Mouse (Mus musculus) lung, adult 2 months (tissue): ENCODE results near the gene Ntm. TPM values are rescaled to one million over a fixed set of nuclear protein-coding genes. Genes with fewer than 3 reads are reported as not detected.

Experiments used
- DNase-seq: peaks from one replicate; pipeline ENCODE4 v3.0.0; 2022
- H3K4me1 ChIP-seq: fragments of 200-500 bp; 2 replicates; pipeline ENCODE4 v1.6.1; 2011; ENCODE audit warnings: low read length; ENCODE audit not compliant: control insufficient read depth, insufficient read depth
- H3K4me3 ChIP-seq: fragments of 200-500 bp; replicated peaks from 2 replicates; pipeline ENCODE3; 2011; ENCODE audit warnings: low read depth, mild to moderate bottlenecking, control low read depth, low read length; ENCODE audit errors: extremely low read depth
- CTCF ChIP-seq: fragments of 200-500 bp; IDR thresholded peaks from 2 replicates; pipeline ENCODE4 v1.5.1; 2011; ENCODE audit warnings: mild to moderate bottlenecking, low read length, control low read depth; ENCODE audit not compliant: insufficient read depth
- POLR2A ChIP-seq: fragments of 200-500 bp; IDR thresholded peaks from 2 replicates; pipeline ENCODE4 v1.6.1; 2011; ENCODE audit warnings: low read depth, mild to moderate bottlenecking, control low read depth, low read length, borderline replicate concordance; ENCODE audit errors: extremely low read depth
- WGBS: fragments of 180-500 bp; shearing (Covaris S2); methylation state at CpG from one replicate; pipeline ENCODE4 v1.1.7; 2018; 5-methylcytosine and 5-hydroxymethylcytosine counted together
- polyA plus RNA-seq: library from polyadenylated mRNA; depleted of rRNA; stranded (reverse); fragments of >200 nt; gene quantifications from 2 replicates; pipeline ENCODE4 v1.2.3, GENCODE M21; 2012

Ntm gene
- polyA plus RNA-seq, 1 experiment, result 1.1 TPM

DNA sequence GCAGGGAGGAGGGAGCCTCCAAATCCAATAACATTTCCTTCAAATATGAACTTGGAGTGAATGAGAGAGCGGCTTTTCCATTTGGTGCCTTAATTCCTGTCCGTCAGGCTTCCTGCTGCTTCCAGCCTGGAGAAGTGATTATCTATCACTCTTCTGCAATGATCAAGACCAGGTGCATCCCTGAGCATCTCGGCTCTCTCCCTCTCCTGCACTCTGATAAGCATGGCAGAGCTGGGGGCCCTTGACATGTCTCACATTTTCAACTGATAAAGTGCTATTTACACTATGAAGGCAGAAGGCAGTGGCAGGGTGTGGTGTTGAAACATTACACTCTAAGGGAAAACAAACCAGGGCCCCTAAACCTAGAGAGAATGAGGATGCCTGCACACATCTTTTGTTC lies 695.3 kb downstream of the Ntm start:
- no peaks in the 10 kb centered on the region for H3K4me1 ChIP-seq
- 57% methylated on average over 3 of the region's 3 CpGs for WGBS
- no peak for DNase-seq
- no peak for TF ChIP-seq CTCF
- TF ChIP-seq POLR2A, result no peak
- H3K4me3 ChIP-seq, result no peak overlapping the region

DNA sequence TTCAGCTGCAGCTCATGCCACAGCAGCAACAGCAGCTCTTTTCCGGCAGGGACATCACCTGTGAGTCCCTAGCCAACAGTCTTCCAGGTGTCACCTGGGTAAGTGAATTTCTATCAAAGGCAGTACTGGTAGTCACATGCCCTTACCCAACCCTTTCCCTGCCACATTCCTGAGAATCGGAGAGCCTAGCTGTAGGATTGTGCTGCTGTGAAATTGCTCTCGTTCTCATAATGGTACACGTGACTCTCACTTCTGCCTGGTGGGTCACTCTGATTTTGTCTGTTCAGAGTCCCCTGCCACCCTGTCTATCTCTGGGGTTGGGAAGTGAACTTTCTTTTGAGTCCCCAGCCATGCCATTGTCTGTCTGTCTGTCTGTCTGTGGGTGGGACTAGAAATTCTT lies 697.8 kb downstream of the Ntm start:
- no peak for TF ChIP-seq POLR2A
- TF ChIP-seq CTCF, result no peak
- 51% methylated on average over 4 of the region's 4 CpGs for WGBS
- Histone ChIP-seq H3K4me3 (no peak overlapping the region), H3K4me1 (no peaks in the 10 kb centered on the region)
- DNase-seq, result no peak

DNA sequence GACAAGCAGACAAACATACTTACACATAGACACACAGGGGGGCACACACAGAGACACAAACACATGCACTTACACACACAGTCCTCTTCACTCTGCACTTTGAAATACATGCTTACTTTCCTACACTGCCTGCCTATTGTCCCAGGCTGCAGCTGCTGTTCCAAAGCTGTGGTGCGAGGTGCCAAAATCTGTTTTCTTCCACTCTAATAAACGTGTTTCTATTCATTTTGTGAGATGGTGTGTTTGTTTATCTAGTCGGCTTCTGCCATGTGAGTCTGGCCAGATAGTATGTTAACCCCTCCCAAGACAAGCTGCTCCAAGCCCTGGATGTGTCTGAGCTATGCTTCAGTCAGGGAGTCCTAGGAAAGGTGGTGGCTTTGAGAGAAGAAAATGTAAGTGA lies 700.1 kb downstream of the Ntm start:
- no peak for TF ChIP-seq CTCF
- no peak for TF ChIP-seq POLR2A
- H3K4me1 ChIP-seq, result no peaks in the 10 kb centered on the region
- WGBS, result 37% methylated on average over 3 of the region's 3 CpGs
- no peak overlapping the region for H3K4me3 ChIP-seq
- DNase-seq, result no peak

DNA sequence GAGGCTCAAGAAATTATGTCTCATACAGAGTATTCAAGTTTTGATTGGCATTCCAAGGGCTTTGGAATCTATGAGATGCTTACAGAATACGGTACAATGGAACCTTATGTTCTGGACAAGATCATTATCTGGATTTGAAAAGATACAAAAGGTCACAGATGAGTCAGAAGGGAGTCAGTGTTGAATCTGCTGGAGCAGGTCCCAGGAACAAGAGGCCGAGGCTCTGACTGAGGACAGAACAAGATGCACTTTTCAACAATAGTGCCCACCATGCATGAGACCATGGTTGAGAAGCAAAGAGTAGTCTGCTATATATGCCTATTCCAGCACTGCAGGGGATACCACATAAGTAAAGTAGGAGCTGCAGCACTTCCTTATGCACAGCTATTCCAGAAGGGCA lies 710.1 kb downstream of the Ntm start:
- 66% methylated on average over 2 of the region's 2 CpGs for WGBS
- Histone ChIP-seq H3K4me3 (no peak overlapping the region), H3K4me1 (no peaks in the 10 kb centered on the region)
- TF ChIP-seq POLR2A, result no peak
- no peak for TF ChIP-seq CTCF
- no peak for DNase-seq

DNA sequence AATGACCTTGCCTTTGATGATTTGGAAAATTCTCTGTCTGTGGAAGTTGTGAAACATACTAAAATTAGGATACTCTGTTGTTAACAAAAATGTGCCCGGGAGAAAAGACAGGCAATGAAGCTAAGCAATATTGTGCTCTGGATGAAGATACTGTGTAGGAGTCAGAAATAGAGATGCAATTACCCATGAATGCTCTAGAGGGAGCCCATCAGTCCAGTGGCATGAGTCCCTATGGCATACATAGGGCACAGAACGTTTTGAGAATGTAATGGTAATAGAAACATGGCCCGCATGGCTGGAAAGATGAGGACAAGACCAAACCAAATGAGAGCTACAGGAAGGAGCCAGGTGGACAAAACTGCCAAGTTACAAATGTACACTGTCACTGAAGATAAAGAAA lies 712.1 kb downstream of the Ntm start:
- Histone ChIP-seq H3K4me1 (no peaks in the 10 kb centered on the region), H3K4me3 (no peak overlapping the region)
- no peak for DNase-seq
- TF ChIP-seq POLR2A, result no peak
- peak; percentile 14; the same call in 1 of the 2 replicates for TF ChIP-seq CTCF
- WGBS, result 64% methylated on average over 3 of the region's 3 CpGs

DNA sequence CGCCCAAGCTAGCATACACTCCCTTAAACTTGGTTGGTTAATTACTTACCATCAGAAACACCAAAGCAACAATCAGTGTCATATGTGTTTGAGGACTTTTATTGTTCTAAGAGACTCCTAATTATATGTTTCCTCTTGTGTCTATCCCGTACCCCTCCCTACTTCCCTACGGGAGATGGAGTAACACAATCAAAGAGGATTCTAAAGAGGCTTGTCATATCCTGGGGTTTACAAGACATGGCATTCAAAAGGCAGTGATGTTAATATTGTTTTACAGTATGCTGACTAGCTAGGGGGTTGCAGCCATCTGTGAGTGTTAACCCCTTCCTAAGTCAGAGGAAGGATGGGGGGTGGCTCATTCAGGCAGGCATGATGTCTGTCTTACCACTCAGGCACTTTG lies 715.1 kb downstream of the Ntm start:
- WGBS, result 52% methylated on average over 3 of the region's 3 CpGs
- TF ChIP-seq CTCF (no peak), POLR2A (no peak)
- H3K4me3 ChIP-seq, result no peak overlapping the region

DNA sequence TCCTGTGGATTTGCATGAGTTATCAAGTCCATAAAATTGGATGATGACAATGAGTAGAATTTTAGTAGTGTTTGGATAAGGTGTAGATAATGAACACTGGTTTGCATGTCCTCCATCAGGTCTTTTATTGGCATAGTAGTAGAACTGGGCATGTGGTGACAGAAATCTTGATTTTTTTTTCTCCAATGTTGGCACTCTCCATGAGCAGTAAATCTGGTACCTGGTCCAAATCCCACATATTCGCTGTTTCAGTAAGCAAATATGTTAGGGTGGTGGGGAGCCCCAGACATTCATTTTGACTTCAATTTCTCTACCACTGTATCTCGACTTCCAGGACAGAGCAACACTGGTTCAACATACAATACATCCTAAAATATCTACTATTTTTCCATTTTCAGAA lies 718.9 kb downstream of the Ntm start:
- WGBS, result 77% methylated on average over 2 of the region's 2 CpGs
- H3K4me3 ChIP-seq, result no peak overlapping the region
- TF ChIP-seq POLR2A (no peak), CTCF (no peak)
- H3K4me1 ChIP-seq, result no peaks in the 10 kb centered on the region
- no peak for DNase-seq

More for the DNA sequence above, 715.1 kb downstream of the Ntm start:
- H3K4me1 ChIP-seq, result no peaks in the 10 kb centered on the region
- DNase-seq, result no peak

DNA sequence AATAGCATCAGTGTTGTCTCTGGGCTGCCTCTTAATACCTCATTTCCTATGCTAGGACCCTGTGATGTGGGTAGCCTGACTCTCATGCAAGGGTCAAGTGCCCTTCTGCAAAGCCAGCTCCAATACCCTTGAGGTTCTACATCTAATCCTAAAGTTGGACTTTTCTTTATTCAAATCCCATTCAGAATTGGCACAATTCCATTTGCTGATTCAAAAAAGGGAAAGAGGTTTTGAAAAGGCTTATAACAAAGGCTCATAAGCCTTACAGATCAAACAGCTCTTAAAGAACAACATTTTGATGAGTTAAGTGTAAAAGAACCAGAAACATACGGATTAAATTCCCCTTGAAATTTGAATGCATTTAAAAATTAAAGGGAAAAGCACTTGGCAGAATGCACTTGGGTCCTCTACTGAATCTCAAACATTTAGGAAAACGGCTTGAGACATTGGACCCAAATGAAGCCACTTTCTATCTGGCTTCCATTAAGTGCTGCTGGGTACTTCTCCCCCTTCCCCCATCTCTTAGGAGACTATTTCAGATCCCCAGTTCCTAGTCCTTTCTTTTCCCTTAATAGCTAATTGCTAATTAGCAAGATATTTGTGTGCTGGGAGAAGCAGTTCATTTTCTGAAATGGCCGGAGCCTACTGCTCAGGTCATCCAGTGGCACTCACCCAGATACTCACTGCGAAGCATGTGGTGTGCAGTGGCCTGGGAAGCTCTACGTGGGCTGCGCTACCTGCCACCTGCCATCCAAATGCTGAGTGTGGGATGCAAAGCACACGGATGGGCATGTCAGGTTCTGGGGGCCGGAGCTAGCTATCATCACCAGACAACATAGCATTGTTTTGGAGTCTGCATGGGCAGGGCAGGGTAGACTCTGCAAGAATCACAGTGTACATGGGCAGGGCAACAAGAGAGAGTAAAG lies 720.2 kb downstream of the Ntm start:
- TF ChIP-seq CTCF (no peak), POLR2A (no peak)
- DNase-seq, result no peak
- no peaks in the 10 kb centered on the region for H3K4me1 ChIP-seq
- WGBS, result 79% methylated on average over 8 of the region's 8 CpGs
- H3K4me3 ChIP-seq, result no peak overlapping the region

DNA sequence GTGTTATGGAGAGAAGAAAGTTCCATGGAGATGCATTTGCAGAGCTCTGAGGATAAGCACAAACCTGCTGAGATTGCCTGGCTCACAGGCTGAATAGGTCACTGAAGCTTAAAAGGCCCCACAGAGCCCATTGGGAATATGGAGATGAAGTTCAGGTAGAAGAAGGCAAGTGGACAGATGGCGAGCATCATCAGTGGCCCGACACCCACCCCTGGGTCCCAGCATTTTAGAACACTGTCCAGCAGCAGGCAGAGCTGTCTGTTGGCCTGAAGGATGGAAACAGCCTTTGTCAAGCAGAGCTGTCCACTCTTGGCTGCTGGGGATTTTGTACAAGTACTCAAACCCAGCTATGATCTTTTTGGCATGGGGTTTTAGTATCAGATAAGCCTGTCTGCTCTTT lies 722.1 kb downstream of the Ntm start:
- no peak for DNase-seq
- Histone ChIP-seq H3K4me3 (no peak overlapping the region), H3K4me1 (no peaks in the 10 kb centered on the region)
- TF ChIP-seq CTCF, result no peak
- WGBS, result 69% methylated on average over 2 of the region's 2 CpGs

DNA sequence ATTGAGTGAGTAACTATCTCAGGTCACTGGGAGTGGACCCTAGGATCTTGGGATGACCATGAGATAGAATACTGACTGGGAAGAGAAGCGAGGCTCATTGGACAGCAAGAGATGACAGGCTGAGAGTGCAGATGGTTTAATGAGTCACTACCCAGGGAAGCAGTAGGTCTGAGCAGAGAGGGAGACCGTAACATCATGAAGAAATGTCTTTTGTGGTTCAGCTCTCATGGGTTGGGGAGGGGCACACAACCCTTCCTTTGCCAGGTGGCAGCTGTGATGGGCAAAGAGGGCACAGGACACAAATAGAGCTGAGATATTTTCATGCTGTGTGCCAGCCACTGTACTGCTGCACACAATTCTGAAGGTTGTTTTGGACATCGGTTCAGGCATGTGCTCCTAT lies 724.0 kb downstream of the Ntm start:
- 78% methylated on average over 3 of the region's 3 CpGs for WGBS

More for the DNA sequence above, 724.0 kb downstream of the Ntm start:
- TF ChIP-seq POLR2A (no peak), CTCF (no peak)
- no peak for DNase-seq
- H3K4me3 ChIP-seq, result no peak overlapping the region
- H3K4me1 ChIP-seq, result no peaks in the 10 kb centered on the region
